Mouse (Mus musculus): ENCODE data around the gene Nxf1.

- TF ChIP-seq CTCF (conservative IDR thresholded peaks at IDR 0.05; ENCODE audit: low read length) (no peak), POU5F1 (IDR thresholded peaks at IDR 0.05; ENCODE audit: borderline replicate concordance, low read length) (no peak), NANOG (IDR thresholded peaks at IDR 0.05; ENCODE audit: borderline replicate concordance, low read length) (no peak)
Observed at GRCm38 (mm10) chr19:8723574-8724346, 33.1 kb upstream of the Nxf1 start.
